Mouse (Mus musculus) lung, adult 2 months (tissue): ENCODE data around the gene Nrf1.

Experiments
- CTCF ChIP-seq: fragments of 200-500 bp; IDR thresholded peaks from 2 replicates; pipeline ENCODE4 v1.5.1; 2011; ENCODE audit warnings: mild to moderate bottlenecking, low read length, control low read depth; ENCODE audit not compliant: insufficient read depth
- POLR2A ChIP-seq: fragments of 200-500 bp; IDR thresholded peaks from 2 replicates; pipeline ENCODE4 v1.6.1; 2011; ENCODE audit warnings: low read depth, mild to moderate bottlenecking, control low read depth, low read length, borderline replicate concordance; ENCODE audit errors: extremely low read depth

DNA sequence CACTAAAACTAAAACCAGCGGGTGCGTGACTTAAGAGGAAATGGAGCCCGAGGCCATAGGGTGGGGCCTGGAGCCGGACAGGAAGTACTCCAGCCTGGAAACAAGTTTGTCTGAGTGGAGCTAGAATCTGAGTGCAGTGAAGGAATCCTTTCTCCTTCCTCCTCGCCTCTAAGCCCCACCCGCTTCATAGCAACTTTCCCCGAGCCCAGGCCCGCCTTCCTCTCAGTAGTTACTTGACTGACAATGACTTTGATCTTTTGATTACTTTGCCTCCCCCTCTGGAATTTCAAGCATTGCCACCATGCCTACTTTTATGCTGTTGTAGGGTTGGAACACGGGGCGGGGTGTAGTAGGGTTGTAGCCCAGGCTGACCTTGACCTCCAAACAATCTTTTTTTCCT is 21.0 kb upstream of the Nrf1 start:
- no peak for TF ChIP-seq CTCF
- TF ChIP-seq POLR2A, result peak; percentile 54; the same call in 1 of the 2 replicates
